Mouse (Mus musculus) midbrain, embryonic 11.5 days (tissue): Measurements from ENCODE around the gene Stk40. TPM values are rescaled to one million over a fixed set of nuclear protein-coding genes. Genes with fewer than 3 reads are reported as not detected.
A peak's percentile ranks its signal among the peaks of the same experiment; 100 is the strongest.

Experiments used
- ATAC-seq: fragments of 200-750 bp; cut with Nextera tagmentation; 2 replicates; pipeline ENCODE4 v1.8.0; 2017; ENCODE audit warnings: moderate TSS enrichment, moderate library complexity; ENCODE audit not compliant: low FRiP score
- DNase-seq: peaks from one replicate; pipeline ENCODE4 v3.0.0; 2015; ENCODE audit warnings: low spot score; ENCODE audit errors: missing footprints
- H3K27ac ChIP-seq: fragments of 300-500 bp; sonication (generic); 2 replicates; pipeline ENCODE4 v1.5.1; 2014; ENCODE audit warnings: low read depth, low read length
- H3K27me3 ChIP-seq: fragments of 300-500 bp; sonication (generic); 2 replicates; pipeline ENCODE4 v1.6.1; 2014; ENCODE audit warnings: mild to moderate bottlenecking, low read length, moderate library complexity, mixed read lengths; ENCODE audit not compliant: control insufficient read depth, insufficient read depth
- H3K36me3 ChIP-seq: fragments of 300-500 bp; sonication (generic); 2 replicates; pipeline ENCODE4 v1.6.1; 2014; ENCODE audit warnings: mild to moderate bottlenecking, low read length, moderate library complexity, mixed read lengths; ENCODE audit not compliant: control insufficient read depth, insufficient read depth
- H3K4me1 ChIP-seq: fragments of 300-500 bp; sonication (generic); 2 replicates; pipeline ENCODE4 v1.6.1; 2014; ENCODE audit warnings: low read length; ENCODE audit not compliant: control insufficient read depth, insufficient read depth
- H3K4me2 ChIP-seq: fragments of 300-500 bp; sonication (generic); 2 replicates; pipeline ENCODE4 v1.6.1; 2014; ENCODE audit warnings: mild to moderate bottlenecking, moderate library complexity
- H3K4me3 ChIP-seq: fragments of 300-500 bp; sonication (generic); 2 replicates; pipeline ENCODE4 v1.5.1; 2014; ENCODE audit warnings: low read depth, low read length
- H3K9ac ChIP-seq: fragments of 300-500 bp; sonication (generic); 2 replicates; pipeline ENCODE4 v1.6.1; 2014; ENCODE audit warnings: low read length
- H3K9me3 ChIP-seq: fragments of 300-500 bp; sonication (generic); 2 replicates; pipeline ENCODE4 v1.6.1; 2016; ENCODE audit warnings: low read length; ENCODE audit not compliant: control insufficient read depth
- WGBS: fragments of 180-500 bp; shearing (Covaris S2); extraction: QIAGEN DNeasy Blood & Tissue Kit; methylation state at CpG from one replicate; pipeline ENCODE4 v1.1.7; 2014; 5-methylcytosine and 5-hydroxymethylcytosine counted together
- polyA plus RNA-seq: library from polyadenylated mRNA; unstranded; fragments of >200 nt; fragmentation: Nextera tagmentation; extraction: Ambion mirVana; gene quantifications from 2 replicates; pipeline ENCODE4 v1.2.1, GENCODE M21; 2014

Stk40 gene
- polyA plus RNA-seq, 1 experiment from 2014 or later, result 25.4 TPM

DNA sequence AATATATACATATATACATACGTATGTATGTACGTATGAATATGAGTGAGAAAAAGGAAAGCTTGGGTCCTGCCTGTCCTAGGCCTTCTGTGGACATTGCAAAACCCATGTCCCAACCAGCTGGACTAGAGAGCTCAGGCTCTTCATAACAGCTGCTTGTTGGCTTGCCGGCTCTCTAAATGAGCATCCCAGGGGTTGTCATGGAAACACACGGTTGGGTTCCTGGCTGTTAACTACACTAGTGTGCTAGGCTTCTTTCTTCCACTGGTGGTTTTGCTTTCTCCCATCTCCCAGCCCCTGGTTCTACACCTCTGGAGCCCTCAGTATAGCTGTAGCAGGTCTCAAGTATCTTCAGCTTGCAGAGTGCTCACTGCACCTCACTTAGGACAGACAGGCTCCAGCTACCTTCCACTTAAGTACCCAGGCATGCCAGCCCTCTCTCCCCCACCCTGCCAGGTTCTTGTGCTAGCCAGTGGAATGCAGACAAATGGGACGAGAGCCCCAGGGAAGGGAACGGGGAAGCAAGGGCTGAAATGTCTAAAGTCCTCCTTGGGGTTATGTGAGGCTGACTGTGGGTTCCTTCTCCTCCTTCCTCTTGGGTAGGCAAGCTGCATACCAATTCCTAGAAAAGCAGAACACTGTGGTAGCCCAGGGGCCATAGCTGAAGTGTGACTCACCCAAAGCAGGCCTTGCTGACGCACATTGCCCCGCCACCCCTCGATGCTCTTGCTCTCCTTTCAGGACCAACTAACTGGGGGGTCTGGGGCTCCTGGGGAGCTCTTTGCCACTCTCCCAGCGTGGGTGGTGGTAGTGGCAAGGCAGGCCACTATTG is 27.7 kb downstream of the Stk40 start:
- DNase-seq (no peak), ATAC-seq (no peak)
- Histone ChIP-seq H3K36me3 (peaks cover 6% of the 10 kb centered on the region), H3K27me3 (no peaks in the 10 kb centered on the region), H3K4me3 (no peak overlapping the region), H3K9ac (no peak overlapping the region), H3K4me1 (no peaks in the 10 kb centered on the region; the same call in 1 of the 2 replicates), H3K27ac (no peak overlapping the region), H3K9me3 (no peaks in the 10 kb centered on the region), H3K4me2 (no peak overlapping the region)
- 67% methylated on average over 10 of the region's 10 CpGs for WGBS

DNA sequence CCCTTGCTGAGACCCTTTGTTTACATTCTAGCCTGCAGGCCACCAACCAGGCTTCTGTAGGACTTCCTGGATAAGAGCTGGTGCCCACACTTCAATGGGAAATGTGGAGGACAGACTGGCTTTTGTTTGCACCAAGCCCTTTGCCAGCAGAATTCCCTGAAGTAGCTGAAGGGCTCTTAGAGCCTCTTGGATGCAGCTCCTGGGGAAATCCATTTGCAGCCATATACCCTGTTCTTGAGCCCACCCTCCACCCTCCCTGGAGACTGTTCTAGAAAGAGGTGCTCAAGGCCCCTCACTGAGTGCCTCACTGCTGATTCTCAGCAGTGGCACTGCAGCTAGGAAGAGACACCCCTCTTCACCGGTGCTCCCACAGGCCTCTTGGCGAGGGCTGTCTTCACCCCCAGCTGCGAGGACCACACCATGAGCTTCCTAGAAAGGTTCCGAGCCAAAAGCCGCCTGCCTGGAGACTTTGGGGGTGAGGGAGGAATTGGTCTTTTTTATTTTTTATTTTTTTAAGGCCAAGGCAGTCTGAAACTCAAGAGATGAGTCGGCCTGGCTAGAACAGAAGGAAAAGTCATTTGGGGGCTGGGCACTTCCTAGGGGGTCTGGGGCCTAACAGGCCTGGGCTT is 29.0 kb downstream of the Stk40 start:
- Histone ChIP-seq H3K4me3 (no peak overlapping the region), H3K27me3 (no peaks in the 10 kb centered on the region), H3K9me3 (no peaks in the 10 kb centered on the region), H3K4me2 (no peak overlapping the region), H3K27ac (no peak overlapping the region), H3K9ac (no peak overlapping the region), H3K4me1 (no peaks in the 10 kb centered on the region; the same call in 1 of the 2 replicates), H3K36me3 (peaks cover 7% of the 10 kb centered on the region)
- WGBS, result 75% methylated on average over 6 of the region's 6 CpGs
- ATAC-seq (no peak), DNase-seq (no peak)

DNA sequence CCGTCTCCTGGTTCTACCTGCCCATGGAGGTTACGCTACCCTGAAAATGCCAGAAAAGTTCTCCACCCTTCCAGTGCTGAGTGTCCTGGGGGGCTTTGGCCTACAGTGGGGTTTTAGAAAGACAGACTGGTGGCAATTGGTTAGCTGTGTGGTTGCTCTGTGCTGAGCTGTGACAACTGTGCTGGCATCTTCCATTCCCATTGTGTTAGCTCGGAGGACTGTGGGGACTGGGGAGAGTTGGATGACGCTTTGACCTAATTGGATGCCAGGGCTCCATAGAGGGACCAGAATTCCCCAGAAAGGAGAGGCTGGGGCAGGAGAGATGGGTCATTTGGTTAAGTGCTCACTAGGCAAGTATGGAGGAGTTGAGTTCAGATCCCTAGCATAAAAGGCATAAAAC is 30.5 kb downstream of the Stk40 start:
- no peak for ATAC-seq
- no peak overlapping the region for H3K9ac ChIP-seq
- peaks cover 9% of the 10 kb centered on the region for H3K36me3 ChIP-seq
- H3K4me2 ChIP-seq, result no peak overlapping the region
- H3K4me1 ChIP-seq, result no peaks in the 10 kb centered on the region; the same call in 1 of the 2 replicates
- H3K9me3 ChIP-seq, result no peaks in the 10 kb centered on the region
- H3K27ac ChIP-seq, result no peak overlapping the region
- no peak overlapping the region for H3K4me3 ChIP-seq
- no peak for DNase-seq
- no peaks in the 10 kb centered on the region for H3K27me3 ChIP-seq
- 95% methylated on average over 4 of the region's 4 CpGs for WGBS

DNA sequence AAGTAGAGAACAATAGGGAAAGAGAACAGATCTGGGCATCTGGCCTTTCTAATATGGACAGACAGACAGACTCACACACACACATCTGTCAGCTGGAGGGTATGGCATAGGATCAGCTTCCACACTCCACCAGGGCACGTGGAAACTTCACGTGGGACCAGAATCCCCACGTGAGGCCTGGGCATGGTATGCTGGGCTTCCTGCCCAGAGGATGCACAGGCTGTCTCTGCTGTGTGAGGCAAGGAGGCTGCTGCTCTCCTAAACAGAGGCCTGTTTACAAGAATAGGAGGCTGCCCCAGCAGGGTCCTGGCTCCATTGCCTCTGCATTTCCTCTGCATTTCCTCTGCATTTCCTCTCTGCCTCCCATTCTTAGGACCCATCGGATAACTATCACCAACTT is 30.9 kb downstream of the Stk40 start:
- no peak overlapping the region for H3K4me2 ChIP-seq
- H3K9me3 ChIP-seq, result no peaks in the 10 kb centered on the region
- 91% methylated on average over 4 of the region's 4 CpGs for WGBS
- no peaks in the 10 kb centered on the region for H3K27me3 ChIP-seq
- peaks cover 6% of the 10 kb centered on the region for H3K36me3 ChIP-seq
- DNase-seq (peak; percentile 39), ATAC-seq (no peak)
- H3K4me1 ChIP-seq, result no peaks in the 10 kb centered on the region; the same call in 1 of the 2 replicates
- no peak overlapping the region for H3K4me3 ChIP-seq
- no peak overlapping the region for H3K27ac ChIP-seq
- H3K9ac ChIP-seq, result no peak overlapping the region

DNA sequence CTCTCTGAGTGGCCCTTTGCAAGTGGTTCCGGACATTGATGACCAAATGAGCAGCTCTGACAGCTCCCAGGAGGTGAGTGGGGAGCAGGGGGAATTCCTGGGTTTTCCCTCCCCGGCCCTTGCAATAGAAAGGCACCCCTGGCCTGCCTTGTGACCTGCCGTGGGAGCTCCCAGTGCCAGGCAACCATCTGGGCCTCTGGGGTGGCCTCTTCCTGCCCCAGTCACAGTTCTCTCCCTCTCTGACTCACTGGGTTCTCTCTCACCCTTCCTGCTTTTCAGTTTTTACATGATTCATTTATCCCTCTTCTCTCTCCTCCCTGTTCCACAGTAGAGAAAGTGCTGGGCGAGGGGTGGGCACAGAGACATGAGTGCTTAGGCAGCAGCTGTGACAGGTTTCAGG is 34.0 kb downstream of the Stk40 start:
- peaks cover 6% of the 10 kb centered on the region for H3K36me3 ChIP-seq
- no peaks in the 10 kb centered on the region for H3K4me1 ChIP-seq
- H3K9ac ChIP-seq, result no peak overlapping the region
- H3K27me3 ChIP-seq, result no peaks in the 10 kb centered on the region
- DNase-seq (peak; percentile 74), ATAC-seq (no peak)
- H3K9me3 ChIP-seq, result no peaks in the 10 kb centered on the region
- H3K27ac ChIP-seq, result no peak overlapping the region
- H3K4me2 ChIP-seq, result no peak overlapping the region
- no peak overlapping the region for H3K4me3 ChIP-seq
- 81% methylated on average over 4 of the region's 4 CpGs for WGBS

DNA sequence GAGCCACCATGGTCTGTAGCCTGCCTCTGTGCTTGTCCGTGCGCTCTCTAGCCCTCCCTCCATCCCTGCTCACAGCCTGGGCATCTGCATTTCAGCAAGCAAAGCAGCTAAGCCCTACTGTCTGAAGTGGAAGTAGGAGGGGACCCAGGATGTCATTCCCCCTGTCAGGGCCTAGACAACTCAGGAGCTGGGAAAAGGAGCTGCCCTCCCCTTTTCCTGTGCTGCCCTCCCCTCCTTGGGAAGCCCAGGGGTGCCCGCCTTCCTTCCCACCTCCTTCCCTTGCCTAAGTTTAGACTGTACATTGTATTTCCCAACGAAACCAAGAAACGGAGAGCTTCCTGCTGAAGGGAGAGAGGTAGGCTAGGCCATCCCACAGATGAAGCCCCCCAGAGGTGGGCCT is 37.3 kb downstream of the Stk40 start:
- Histone ChIP-seq H3K27ac (no peak overlapping the region), H3K27me3 (no peaks in the 10 kb centered on the region), H3K4me3 (no peak overlapping the region), H3K9me3 (no peaks in the 10 kb centered on the region), H3K9ac (no peak overlapping the region), H3K4me1 (no peaks in the 10 kb centered on the region), H3K4me2 (no peak overlapping the region), H3K36me3 (peaks cover 4% of the 10 kb centered on the region; the same call in 1 of the 2 replicates)
- ATAC-seq, result no peak
- DNase-seq, result no peak
- WGBS, result 80% methylated on average over 5 of the region's 5 CpGs

DNA sequence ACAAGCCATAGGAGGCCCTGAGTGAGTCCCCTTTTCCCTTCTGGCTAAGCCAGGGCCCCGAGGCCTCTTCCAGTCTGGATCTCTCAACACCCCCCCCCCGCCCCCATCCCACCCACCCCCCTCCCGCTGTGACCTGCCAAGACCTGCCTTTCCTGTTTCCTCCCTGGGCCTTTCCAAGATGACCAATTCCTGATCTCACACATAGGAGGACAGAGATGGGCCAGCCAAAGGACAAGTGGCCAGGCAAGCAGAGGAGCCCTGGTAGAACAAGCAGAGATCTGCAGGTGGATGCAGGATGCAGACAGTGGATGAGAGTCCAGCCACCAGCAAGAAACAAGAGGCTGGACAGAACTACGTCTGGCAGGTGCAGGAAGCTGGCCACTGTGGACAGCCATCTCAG is 41.6 kb downstream of the Stk40 start:
- no peak overlapping the region for H3K27ac ChIP-seq
- H3K9me3 ChIP-seq, result no peaks in the 10 kb centered on the region
- H3K4me2 ChIP-seq, result no peak overlapping the region
- no peak overlapping the region for H3K9ac ChIP-seq
- DNase-seq (no peak), ATAC-seq (no peak)
- no peak overlapping the region for H3K4me3 ChIP-seq
- WGBS, result 74% methylated on average over 4 of the region's 4 CpGs
- H3K4me1 ChIP-seq, result peaks cover 16% of the 10 kb centered on the region
- peaks cover 31% of the 10 kb centered on the region for H3K27me3 ChIP-seq
- H3K36me3 ChIP-seq, result no peaks in the 10 kb centered on the region

DNA sequence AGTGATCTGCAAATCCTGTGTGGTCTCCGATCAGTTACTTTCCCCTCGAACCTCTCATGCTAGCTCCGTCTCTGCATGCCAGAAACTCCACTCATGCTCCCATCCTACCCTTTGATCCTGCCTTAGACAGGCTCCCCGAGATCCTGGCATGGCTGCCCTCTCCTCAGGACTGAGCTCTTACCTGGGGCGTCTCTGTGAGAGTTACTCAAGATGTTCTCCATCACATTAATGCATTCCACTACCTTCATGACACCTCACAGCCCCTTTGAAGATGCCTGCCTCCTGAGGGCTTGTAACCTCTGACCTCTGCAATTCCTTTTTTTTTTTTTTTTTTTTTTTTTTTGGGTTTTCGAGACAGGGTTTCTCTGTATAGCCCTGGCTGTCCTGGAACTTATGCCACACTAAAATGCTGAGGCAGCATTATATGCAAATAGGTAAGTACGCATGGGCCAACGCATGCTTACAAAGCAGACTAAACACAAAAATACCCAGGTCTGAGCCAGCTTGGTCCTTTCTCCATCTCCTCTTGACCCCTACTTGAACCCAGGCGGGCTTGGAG is 43.3 kb downstream of the Stk40 start:
- WGBS, result 57% methylated on average over 9 of the region's 9 CpGs
- Histone ChIP-seq H3K4me2 (no peak overlapping the region), H3K9ac (no peak overlapping the region), H3K4me3 (no peak overlapping the region), H3K4me1 (peaks cover 16% of the 10 kb centered on the region), H3K9me3 (no peaks in the 10 kb centered on the region), H3K27ac (no peak overlapping the region), H3K36me3 (no peaks in the 10 kb centered on the region), H3K27me3 (peaks cover 34% of the 10 kb centered on the region)
- ATAC-seq (no peak), DNase-seq (peak; percentile 90)

DNA sequence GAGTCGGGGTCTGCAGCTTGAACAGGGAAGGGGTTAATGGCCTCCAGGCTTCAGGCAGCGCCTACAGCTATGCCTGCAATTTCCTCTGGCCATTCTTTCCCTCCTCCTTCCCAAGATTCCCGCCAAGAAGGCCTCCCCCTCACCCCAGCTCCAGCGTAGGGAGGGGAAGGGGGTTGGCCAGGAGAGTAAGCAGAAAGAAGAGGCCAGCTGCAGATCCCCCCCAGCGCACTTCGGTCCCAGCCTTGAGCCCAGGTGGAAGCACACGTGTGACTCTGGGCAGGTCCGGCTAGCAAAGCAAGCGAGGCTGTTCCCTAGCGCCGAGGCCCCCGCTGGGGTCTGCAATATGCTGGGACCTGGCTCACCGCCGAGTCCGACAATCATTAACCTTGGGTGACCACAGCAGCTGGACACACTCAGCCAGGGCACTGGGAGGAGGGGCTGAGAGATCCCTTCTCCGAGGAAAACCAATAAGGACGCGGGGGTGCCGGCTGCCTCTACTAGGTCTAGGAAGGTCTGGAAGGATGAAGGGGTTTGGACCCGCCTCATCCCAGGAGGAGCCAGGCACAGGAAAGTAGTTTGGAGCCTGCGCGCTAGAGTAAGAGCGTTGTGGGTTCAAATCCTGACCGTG is 43.9 kb downstream of the Stk40 start, which contains the start of gene Eva1b:
TSS of gene Eva1b (plus strand) at position 212 of the 628 bp plus-strand sequence.
- ATAC-seq (peak; percentile 27; the same call in 1 of the 2 replicates), DNase-seq (peak; percentile 93)
- WGBS, result 2% methylated on average over 23 of the region's 24 CpGs
- Histone ChIP-seq H3K36me3 (no peaks in the 10 kb centered on the region), H3K27ac (no peak within 1 kb of the TSS), H3K9me3 (no peaks in the 10 kb centered on the region), H3K4me1 (peaks cover 16% of the 10 kb centered on the region), H3K9ac (peak within 1 kb of the TSS; percentile 33), H3K4me2 (peak within 1 kb of the TSS; percentile 57), H3K27me3 (peaks cover 34% of the 10 kb centered on the region), H3K4me3 (peak within 1 kb of the TSS; percentile 39)
